Mouse (Mus musculus) frontal cortex, adult (tissue): Measurements from ENCODE around the gene Rab7.
"Not testable (repeated sequence)": the region's sequence is repeated elsewhere in the genome, so short reads cannot be mapped to it uniquely, and the experiment has no call there.

ENCODE experiments used
- ATAC-seq: cut with Nextera tagmentation; 2 replicates; pipeline ENCODE4 v1.9.2; 2017; ENCODE audit warnings: mild to moderate bottlenecking, moderate library complexity, mixed read lengths; ENCODE audit not compliant: low TSS enrichment

Gene Rab7

DNA sequence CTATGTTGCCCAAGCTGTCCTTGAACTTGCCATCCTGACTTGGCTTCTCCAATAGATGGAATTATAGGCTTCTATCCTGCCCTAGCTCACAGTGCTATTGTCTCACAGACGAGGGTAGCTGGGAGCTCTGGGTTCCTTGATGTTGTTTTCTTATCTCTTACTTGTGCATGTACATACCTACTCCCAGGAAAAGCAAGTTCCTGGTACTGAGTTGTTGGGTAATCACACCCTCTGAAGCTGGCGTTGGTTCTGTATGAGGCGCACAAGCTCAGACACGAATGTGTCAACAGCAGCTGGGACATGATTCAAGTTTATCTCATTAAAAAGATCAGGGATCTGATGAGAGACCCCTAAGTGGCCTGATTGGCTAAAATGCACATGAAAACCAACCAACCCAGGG lies 41.6 kb downstream of the Rab7 start:
- no peak for ATAC-seq

DNA sequence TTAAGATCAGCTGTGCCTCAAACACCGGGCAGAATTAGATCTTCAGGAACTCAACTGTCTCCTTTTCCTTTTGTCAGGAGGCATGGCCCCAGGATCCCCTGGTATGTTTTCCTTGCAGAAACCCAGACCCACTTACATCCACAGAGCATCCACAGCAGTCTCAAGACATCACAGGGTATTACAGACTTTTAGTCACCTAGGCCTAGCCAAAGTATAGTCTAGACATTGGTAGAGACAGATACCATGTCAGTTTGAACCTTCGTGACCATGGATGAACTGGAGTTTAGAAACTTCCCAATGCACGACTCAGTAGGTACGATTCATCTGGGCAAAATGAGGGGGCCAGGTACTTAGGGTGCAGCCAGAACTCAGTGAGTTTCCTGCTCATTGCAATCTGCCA lies 46.7 kb downstream of the Rab7 start:
- no peak for ATAC-seq

DNA sequence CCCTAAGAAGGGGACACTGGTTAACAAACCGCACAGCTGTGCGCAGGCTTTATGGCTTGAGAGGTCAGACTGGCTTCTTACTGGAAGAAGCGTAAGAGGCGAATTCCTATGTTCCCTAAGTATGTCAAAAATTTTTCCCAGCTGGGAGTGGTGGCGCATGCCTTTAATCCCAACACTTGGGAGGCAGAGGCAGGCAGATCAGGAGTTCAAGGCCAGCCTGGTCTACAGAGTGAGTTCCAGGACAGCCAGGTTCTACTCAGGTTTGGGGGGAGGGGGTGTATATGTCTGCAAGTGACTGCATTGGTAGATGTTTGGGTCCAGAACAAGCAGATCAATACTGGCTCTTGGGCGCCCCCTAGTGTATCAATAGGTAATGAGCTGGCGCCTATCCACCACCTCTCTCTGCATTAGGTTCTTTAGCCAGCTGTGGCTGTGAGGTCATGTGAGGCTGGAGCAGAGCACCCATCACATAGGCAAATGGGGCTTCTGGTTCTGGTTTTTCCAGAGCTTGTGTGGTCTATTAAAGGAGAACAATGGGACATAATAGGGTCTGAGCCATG lies 47.3 kb downstream of the Rab7 start:
- peak; percentile 10; the same call in 1 of the 2 replicates for ATAC-seq

DNA sequence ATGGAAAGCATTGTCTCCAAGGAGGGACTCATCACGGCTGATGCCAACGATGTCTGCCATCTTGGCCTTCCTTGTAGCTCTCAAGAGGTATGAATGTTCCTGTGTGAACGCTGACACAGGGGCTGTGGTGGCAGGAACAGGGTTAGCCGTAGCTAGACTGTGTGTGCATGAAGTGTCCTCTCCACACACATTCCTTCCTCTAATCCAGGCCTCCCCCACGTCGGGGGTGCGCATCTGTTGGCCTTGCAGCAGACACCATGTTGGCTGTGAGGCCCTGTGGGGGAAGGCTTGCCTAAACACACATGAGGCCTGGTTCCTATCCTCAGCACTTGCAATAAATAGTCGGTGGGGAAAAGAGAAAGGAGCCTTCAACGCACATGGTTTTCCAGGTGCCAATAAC lies 48.5 kb downstream of the Rab7 start:
- ATAC-seq = no peak

DNA sequence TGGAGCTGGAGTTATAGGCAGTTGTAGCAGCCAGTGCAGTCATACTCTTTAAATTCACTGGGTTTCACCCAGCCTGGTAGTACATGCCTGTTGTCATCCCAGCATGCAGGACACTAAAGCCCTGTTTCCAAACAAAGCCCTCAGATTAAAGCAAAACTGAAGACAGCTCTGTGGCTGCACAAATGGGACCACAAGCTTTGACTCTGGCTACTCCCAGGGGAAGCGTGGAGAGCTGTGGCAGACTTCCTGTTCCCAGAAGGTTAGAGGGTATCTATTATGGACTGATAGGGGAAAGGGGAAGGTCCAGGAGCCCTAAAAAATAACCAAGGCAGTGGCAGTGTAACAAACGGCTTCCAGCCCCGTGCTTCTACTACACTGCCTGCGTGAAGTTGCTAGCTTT lies 49.6 kb downstream of the Rab7 start:
- ATAC-seq = no peak

GRCm38 (mm10) chr6:87993790-87994571 lies 51.1 kb downstream of the Rab7 start:
- ATAC-seq = peak; percentile 77

DNA sequence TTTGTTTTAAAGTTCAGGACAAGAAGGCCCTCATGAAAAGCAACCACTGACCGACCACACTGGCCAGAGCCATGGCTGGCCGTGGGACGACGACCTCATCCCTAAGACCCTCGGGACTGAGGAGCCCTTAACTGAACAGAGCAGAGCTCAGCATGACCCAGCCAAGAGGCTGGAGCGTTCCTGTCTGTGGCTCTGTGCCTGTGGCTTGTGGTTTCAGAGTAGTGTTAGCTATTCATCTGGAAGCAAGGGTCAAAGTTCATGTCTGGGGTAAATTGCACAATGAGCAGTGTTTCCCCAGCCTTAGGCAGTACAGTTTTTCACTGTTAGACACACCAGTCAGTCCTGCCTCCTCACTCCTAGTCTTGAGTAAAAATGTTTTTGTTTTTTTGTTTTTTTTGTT lies 52.3 kb downstream of the Rab7 start:
- ATAC-seq = no peak

DNA sequence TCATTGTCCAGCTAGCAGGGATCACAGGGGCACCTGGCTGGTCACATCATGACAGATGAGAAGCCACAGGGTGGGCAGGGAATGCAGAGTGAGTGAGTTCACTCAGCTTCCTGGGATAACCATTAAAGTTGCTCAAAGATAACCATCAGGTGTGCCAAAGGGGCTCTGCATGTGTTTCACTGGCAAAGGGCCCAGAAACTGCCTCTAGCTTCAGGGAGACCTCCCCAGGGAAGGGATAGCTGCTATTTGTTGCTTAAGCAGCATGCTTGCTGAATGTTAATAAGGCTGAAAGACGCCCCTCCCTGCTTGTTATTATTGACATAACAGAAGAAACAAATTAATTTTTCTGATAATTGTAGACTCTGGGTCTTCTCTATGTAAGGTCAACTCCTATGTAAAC lies 53.2 kb downstream of the Rab7 start:
- ATAC-seq = no peak

DNA sequence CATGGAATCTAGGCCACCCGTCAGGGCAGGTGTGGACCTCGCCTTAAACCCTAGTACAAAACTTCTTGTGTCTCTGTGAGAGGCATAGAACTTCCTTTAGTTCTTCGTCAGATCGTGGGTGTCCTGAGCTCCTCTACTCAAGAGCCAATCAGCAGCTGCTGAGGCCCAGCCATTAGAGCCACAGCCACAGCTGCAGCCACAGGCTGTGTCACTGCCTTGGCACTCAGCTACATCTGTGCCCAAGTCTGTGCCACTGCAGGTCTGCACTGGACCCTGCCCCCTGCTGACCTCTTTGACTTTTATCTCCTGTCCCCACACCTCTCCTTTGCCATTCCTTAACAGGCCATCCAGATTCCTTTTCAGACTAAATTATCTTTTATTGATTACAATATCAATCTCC lies 53.9 kb downstream of the Rab7 start:
- no peak for ATAC-seq

DNA sequence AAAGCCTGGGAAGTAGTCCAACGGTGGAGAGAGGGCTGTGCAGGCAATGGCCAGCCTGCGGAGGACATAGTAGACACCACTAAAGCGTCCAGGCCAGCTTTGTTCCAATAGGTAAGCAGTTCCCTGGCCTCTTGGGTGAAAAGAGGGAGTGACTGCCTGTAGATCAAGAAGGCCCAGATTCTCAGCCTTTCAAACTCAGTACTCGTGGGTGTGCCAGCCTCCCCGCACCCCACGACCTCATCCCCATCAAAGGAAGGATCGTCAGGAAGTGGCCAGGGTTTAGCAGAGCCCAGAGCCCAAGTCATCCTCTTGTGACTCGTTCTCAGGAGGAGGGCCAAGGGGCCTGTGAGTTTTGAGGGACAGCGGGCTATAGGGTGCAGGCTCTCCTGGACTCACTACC lies 62.6 kb downstream of the Rab7 start:
- no peak for ATAC-seq

- ATAC-seq = peak; percentile 78
Observed at GRCm38 (mm10) chr6:87981547-87982256, 63.4 kb downstream of the Rab7 start, which contains the start of gene H1fx. Gene H1fx, minus strand, starts transcription at chr6:87981637.

DNA sequence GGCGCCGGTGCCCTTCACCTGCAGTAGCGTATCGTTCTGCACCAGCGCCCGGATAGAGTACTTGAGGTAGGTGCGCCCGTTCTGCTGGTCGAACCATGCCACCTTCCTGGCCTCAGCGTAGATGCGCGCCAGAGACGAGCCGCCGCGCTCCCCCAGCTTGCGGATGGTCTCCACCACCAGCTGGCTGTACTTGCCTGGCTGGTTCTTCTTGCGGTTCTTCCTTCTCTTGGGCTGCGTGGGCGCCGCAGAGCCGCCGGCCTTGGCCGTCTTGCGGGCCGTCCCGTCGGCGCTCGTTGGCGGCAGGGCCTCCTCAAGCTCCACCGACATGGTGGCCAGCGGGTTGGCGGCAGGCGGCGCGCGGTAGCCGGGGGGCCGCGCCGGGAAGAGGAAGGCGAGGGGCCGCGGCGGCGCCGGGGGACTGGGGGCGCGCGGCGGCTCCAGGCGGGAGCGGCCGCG lies 64.0 kb downstream of the Rab7 start:
- ATAC-seq = peak; percentile 31; the same call in 1 of the 2 replicates

DNA sequence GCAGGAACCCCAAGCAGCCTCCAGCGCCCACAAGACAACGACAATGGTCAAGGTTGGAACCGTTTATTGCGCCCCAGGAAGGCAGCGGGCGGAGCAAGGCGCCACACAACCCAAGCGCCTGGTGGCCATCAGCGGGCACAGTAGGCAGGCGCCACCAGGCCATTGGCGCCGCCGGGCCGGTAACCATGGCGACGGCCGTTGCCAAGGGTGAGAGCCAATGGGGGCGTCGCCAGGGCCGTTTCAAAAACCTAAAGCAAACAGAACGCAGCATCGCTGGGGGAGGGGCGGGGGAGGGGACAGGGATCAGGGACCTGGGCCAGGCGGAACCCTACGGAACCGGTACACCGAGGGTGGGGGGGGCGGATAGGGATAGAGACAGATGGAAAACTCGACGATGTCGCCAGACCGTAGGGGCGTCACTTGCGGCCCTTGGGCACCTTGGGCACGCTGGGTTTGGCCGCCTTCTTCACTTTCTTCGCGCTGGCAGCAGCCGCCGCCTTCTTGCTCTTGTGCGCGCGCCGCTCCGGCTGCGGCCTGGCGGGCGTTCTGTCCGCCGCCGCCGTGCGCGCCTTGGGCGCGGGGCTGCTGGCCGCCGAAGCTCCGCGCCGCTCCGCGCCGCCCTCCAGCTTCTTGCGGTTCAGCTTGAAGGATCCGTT lies 64.6 kb downstream of the Rab7 start:
- ATAC-seq = peak; percentile 76

- ATAC-seq = no peak
Observed at GRCm38 (mm10) chr6:87979728-87980127, 65.3 kb downstream of the Rab7 start.

- no peak for ATAC-seq
Observed at GRCm38 (mm10) chr6:87970041-87970440, 75.0 kb downstream of the Rab7 start.

DNA sequence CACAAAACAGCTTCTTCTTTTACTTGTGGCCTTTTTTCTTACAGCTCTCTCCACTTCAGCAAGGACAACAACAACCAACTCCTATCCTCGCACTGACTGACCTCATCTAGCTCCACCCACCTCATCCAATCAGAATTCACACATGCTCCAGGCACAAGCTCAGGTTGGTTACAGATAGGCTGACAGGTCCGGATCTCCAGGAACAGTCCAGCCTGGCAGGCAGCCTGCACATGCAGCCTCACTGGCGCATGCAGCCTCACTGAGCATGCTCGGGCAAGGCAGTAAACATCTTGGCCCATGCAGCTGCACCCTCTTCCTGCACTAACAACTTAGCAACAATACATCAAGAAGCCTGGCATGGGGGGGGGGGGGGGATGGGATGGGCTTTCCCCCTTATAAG lies 82.6 kb downstream of the Rab7 start:
- ATAC-seq = not testable (repeated sequence)
